Mouse (Mus musculus) embryonic fibroblast, embryonic 13.5 days (primary cell): ENCODE results near the gene Syn1. TPM values are rescaled to one million over a fixed set of nuclear protein-coding genes. Genes with fewer than 3 reads are reported as not detected.
A peak's percentile ranks its signal among the peaks of the same experiment; 100 is the strongest.

Experiments used
- H3K27ac ChIP-seq: 2 replicates; pipeline ENCODE4 v1.5.1; 2012; ENCODE audit warnings: low read length, control low read depth, inconsistent platforms; ENCODE audit not compliant: insufficient read depth
- H3K4me1 ChIP-seq: 2 replicates; pipeline ENCODE4 v1.6.1; 2011; ENCODE audit warnings: low read length; ENCODE audit not compliant: control insufficient read depth, insufficient read depth
- H3K4me3 ChIP-seq: 2 replicates; pipeline ENCODE4 v1.5.1; 2011; ENCODE audit warnings: mild to moderate bottlenecking, control low read depth, low read length; ENCODE audit not compliant: insufficient read depth
- CTCF ChIP-seq: IDR thresholded peaks from 2 replicates; pipeline ENCODE4 v1.5.1; 2011; ENCODE audit warnings: mild to moderate bottlenecking, control low read depth, low read length, moderate library complexity, borderline replicate concordance; ENCODE audit not compliant: insufficient read depth
- POLR2A ChIP-seq: IDR thresholded peaks from 2 replicates; pipeline ENCODE4 v1.6.1; 2011; ENCODE audit warnings: low read depth, mild to moderate bottlenecking, control low read depth, low read length, moderate library complexity
- polyA plus RNA-seq: library from polyadenylated mRNA; stranded (reverse); fragments of >200 nt; gene quantifications from 2 replicates; pipeline ENCODE4 v1.2.4, GENCODE M21; 2011; ENCODE audit warnings: low read depth; ENCODE audit not compliant: missing spikeins, insufficient read length

Syn1 gene
- polyA plus RNA-seq, 1 experiment = 2.0 TPM

DNA sequence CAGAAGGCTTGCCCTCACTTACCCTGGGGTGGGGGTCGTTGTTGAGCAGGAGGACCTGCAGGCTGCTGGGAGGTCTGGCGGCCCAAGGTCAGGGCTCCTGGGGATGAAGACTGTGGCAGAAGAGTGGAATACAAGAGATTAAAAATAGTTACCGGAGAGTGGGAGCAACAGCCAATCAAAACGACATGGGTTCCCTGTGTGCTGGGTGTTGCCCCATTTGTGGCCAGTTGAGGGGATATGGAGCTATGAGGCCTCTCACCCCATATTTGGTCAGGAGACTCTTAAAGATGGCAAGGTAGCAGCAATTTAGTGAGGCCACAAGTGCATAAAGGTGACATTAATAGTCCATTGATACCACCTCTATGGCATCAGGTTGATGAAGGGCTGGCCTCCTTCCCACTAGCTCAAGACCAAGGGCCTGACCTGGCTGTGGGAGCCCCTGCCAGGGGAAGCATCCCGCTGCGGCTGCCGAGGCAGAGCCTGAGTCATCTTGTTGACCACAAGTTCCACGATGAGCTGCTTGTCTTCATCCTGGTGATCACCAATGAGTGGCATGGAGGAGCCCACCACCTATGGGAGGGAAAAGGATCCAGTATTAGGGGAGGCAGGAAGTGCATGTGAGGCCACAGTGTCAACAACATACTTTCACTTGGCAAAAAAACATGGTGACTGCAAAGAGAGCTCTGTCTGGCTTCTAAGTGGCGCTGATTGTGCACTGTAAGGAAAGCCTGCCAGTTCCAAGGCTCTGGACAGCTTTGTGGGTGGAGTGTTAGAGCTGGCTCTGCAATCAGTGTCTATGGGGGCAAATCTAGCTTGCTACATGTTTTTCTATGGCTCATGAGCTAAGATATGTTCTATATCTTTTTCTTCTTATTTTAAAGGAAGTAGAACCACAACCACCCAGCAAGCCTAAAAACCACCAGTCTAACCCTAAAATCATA, 57.4 kb downstream of the Syn1 start:
- Histone ChIP-seq H3K27ac (no peak overlapping the region), H3K4me3 (no peak overlapping the region), H3K4me1 (peaks cover 7% of the 10 kb centered on the region; the same call in 1 of the 2 replicates)
- TF ChIP-seq CTCF (no peak), POLR2A (no peak)

DNA sequence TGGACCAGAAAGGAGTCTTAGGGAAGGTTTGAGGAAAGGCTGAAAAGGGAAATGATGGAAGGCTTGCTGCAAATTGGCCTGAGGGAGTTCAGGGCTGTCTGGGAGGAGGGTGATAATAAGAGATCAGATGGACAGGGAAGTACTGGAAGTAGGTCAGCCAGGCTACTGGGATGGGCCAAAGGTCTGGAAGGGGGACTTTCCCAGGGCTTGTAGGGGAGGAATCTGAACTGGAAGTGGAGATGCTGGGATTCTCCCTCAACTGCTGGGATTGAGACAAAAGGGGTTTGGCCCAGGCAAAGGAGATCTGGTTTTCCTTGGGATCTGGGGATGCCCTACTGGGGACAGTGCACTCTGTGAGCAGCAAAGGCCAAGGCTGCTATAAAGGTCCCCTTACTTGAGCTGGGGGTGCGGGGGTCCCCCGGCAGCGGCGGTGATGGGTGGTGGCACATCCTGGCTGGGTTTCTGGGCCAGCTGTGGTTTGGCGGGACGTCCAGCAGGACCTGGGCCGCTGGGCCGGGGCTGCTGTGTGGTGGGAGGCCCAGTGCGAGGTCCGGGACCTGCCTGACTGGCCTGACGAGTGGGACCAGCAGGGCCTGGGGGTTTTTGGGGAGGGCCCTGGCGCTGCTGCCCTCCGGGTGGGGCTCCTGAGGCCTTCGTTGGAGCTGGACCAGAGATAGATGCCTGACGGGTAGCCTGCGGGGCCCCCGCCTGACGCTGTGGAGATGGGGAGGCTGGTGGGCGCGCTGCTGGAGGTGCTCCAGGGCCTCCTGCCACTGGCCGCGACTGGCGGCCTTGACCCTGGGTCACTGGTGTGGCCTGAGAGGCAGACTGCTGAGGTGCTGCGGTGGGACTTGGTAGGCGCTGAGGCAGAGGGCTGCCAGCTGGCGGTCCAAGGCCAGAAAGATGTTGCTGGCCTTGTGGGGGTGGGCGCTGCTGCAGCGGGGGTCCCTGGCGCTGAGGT, 58.4 kb downstream of the Syn1 start:
- Histone ChIP-seq H3K27ac (no peak overlapping the region), H3K4me1 (peaks cover 3% of the 10 kb centered on the region; the same call in 1 of the 2 replicates), H3K4me3 (no peak overlapping the region)
- TF ChIP-seq POLR2A = no peak
- TF ChIP-seq CTCF = no peak

DNA sequence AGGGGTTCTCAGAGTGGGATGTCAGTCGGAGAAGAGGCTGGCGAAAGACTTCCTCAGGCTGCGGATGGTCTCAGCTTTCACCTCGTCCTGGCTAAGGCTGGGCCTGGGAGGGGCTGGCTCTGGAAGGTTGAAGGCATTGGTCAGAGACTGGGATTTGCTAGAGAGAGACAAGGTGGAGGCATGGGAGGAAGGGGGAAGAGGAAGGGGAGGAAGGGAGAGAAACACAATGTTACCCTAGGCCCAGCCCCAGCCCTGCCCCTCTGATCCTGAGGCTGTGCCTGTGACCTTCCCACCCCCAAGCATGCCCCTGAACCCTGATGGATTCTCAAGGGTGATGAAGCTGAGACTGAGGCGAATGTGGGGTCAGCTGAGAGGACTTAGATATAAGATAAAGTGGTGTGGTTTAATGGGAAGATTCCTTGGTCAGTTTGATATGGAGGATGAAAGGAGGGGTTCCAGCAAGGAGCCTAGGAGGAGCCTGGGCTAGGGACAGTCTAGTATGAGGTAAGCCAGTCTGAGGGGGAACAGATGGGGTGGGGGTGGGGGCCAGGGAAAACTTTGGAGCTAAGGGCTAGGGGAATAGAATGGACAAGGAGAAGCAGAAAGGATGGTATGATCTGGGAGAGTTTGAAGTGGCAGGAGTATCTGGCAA, 59.2 kb downstream of the Syn1 start:
- Histone ChIP-seq H3K4me1 (no peaks in the 10 kb centered on the region), H3K27ac (no peak overlapping the region), H3K4me3 (no peak overlapping the region)
- no peak for TF ChIP-seq CTCF
- no peak for TF ChIP-seq POLR2A

DNA sequence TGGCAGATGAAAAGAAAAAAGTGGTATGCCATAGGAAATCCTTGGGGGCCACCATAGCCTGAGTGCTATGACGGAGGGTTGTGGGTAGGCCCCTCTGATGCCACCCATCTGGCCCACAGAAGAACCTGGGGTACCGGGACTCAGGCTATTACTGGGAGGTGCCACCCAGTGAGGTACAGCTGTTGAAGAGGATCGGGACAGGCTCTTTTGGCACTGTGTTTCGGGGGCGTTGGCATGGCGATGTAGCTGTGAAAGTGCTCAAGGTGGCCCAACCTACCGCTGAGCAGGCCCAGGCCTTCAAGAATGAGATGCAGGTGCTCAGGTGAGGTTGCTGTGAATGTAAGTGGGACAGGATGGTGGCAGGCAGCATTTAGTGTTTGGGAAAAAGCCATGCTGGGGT, 67.0 kb downstream of the Syn1 start:
- no peak for TF ChIP-seq CTCF
- no peak overlapping the region for H3K4me3 ChIP-seq
- H3K27ac ChIP-seq = no peak overlapping the region
- H3K4me1 ChIP-seq = peaks cover 6% of the 10 kb centered on the region; the same call in 1 of the 2 replicates

DNA sequence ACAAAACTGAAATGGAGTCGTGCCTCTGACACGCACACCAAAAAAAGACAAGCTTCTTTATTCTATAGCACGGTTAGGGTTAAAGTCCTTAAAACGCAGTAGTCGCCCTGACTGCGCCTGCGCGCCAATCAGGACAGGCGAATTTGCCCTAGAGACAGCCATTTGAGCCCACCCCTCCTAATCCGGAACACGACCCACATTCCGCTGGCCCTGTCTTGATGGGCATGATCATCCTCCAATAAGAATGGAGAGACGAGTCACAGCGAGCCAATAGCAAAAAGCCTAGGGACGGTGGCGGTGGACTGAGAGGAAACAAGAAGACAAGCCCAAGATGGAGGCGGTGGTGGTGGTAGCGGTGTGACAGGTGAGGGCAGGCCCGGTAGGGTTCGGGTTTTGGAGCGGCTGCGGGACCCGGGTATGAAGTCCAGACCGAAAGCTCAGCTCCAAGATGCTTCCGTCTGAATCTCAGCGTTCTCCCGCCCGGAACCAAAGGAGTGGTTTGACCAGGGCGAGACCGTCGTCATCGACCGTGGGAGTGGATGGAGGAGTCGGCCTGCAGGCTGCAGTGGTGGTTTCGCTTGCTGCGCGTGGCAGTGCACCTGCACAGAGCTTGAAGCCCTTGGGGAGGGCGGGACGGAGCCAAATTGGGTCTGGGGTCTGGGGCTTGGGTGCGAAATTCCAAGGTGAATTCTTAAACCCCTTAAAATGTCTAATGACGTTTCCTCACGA, 72.4 kb downstream of the Syn1 start:
- H3K4me1 ChIP-seq = peaks cover 6% of the 10 kb centered on the region; the same call in 1 of the 2 replicates
- H3K27ac ChIP-seq = peak overlapping the region; percentile 58; the same call in 1 of the 2 replicates
- peak overlapping the region; percentile 80 for H3K4me3 ChIP-seq
- no peak for TF ChIP-seq CTCF
- peak; percentile 76 for TF ChIP-seq POLR2A

GRCm38 (mm10) chrX:20847816-20848215, 73.0 kb downstream of the Syn1 start:
- Histone ChIP-seq H3K27ac (peak overlapping the region; percentile 58), H3K4me1 (peaks cover 6% of the 10 kb centered on the region; the same call in 1 of the 2 replicates), H3K4me3 (no peak overlapping the region)
- TF ChIP-seq POLR2A = no peak

DNA sequence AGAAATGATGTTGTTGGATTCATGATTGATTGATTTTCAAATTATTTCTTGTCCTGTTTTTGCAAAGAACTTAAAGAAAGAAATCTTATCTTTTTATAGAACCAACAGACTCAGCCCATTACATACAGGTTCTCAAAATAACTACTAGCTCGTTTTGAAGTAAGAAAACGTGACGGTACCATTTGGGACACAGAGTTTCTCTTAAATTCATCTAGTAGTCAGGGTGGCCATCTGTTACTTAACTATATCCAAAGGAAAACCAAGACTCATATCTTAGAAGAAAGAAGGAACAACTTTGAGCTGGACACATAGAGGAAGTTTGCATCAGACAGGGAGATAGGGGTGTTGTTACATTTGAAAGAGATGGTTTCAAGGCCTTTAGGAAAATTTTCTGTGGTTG, 73.6 kb downstream of the Syn1 start:
- peaks cover 6% of the 10 kb centered on the region; the same call in 1 of the 2 replicates for H3K4me1 ChIP-seq
- no peak for TF ChIP-seq POLR2A
- TF ChIP-seq CTCF = no peak
- H3K4me3 ChIP-seq = no peak overlapping the region
- H3K27ac ChIP-seq = peak overlapping the region; percentile 26; the same call in 1 of the 2 replicates

- Histone ChIP-seq H3K4me3 (no peak overlapping the region), H3K4me1 (no peaks in the 10 kb centered on the region), H3K27ac (no peak overlapping the region)
- TF ChIP-seq POLR2A = no peak
- no peak for TF ChIP-seq CTCF
Measured at GRCm38 (mm10) chrX:20828934-20829333, 91.9 kb downstream of the Syn1 start.

GRCm38 (mm10) chrX:20819708-20820426, 100.9 kb downstream of the Syn1 start:
- H3K4me3 ChIP-seq = no peak overlapping the region
- H3K4me1 ChIP-seq = peaks cover 8% of the 10 kb centered on the region; the same call in 1 of the 2 replicates
- peak overlapping the region; percentile 35 for H3K27ac ChIP-seq
- TF ChIP-seq POLR2A = no peak
- TF ChIP-seq CTCF = peak; percentile 30; the same call in 1 of the 2 replicates
